In genomic region chr14:105562843-105563242, GRCm38 (mm10) we compare ENCODE assay signal across 18 mouse cellular contexts.
DNase-seq lines count a peak whose midpoint lies in the region; ATAC-seq lines count a peak whose summit lies in the region.
"Had no signal": no experiment of that assay in that cellular context is flagged by ENCODE, and none has a peak within 500 bp of the region (broad histone marks: within the 10 kb centered on the region; RNA-seq: fewer than 3 reads in every experiment).

No protein-coding gene starts in this region.

- no peak for DNase-seq in frontal cortex, postnatal 25 days (ENCODE audit: low spot score in 2 of 2)
- peak; percentile 57 for DNase-seq in brain, adult 2 months (ENCODE audit: low read depth, low spot score)
- no peak for DNase-seq in testis, postnatal 10 days (ENCODE audit: low spot score)
- DNase-seq: adrenal gland, adult 2 months; adrenal gland, adult 8-10 months; adrenal gland, postnatal 10 days; adrenal gland, postnatal 14 days; adrenal gland, postnatal 25 days; adrenal gland, postnatal 36 days; B cell, adult 2 months; cerebellum, adult 11 months; cerebellum, adult 11-12 months; cerebellum, adult 18-20 months; cerebellum, adult 2 months had no signal

- ATAC-seq in frontal cortex, adult (ENCODE audit: low TSS enrichment): peak; percentile 68
- ATAC-seq: activated CD4-positive, CD25-positive, alpha-beta regulatory T cell, adult 4 months; CD4-positive, CD25-positive, alpha-beta regulatory T cell, adult 4 months; Patski had no signal
